Mouse (Mus musculus) ovary, postnatal 10 days (tissue): ENCODE measurements at regions not wholly inside any gene's neighbourhood (a gene's known extent, or its start where the extent isn't known, plus 50 kb on each side); places are given as distances from the start of the nearest gene placed in this dataset.

Source experiments
- DNase-seq: peaks from one replicate; pipeline ENCODE4 v3.0.0; 2022; ENCODE audit warnings: low spot score

DNA sequence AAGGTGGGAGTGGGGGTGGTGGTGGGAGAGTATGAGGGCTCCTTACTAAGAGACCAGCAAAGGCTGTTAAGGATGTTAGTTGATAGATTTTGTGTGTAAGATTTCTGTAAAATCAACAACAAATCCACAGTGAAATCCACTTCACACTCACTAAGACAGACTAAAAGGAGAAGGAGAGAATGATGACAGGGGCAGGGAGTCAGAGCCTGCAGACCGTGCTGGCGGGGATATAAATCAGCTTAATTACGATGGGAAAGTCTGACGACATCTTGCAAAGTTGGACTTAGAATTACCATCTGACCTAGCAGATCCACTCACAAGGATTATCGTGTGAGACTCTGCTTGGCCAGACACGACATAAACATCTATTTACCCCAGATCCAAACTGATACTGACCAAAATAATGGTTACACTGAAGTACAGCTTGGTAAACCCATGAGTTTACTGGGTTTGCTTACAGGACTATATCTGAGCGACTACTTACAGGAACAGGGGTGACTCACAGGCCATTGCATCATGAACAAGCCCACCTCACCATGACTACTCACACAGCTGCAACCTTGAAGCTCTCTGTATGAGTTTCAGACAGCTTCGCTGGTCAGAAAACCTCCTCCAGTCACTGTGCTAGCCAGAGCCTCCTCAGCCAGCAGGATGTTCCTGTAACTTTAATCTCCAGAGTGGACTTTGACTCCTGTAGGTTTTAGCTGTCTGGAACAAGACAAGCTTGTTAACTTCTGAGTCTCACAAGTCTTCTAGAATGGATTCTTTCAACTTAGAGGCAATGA lies 50.5 kb upstream of the Ednra start:
- no peak for DNase-seq

GRCm38 (mm10) chr8:77775526-77775925 lies 51.3 kb upstream of the Ednra start:
- no peak for DNase-seq

- no peak for DNase-seq
Measured at GRCm38 (mm10) chr8:77777597-77777996, 53.3 kb upstream of the Ednra start.

- DNase-seq = no peak
Measured at GRCm38 (mm10) chr8:77785676-77786255, 61.5 kb upstream of the Ednra start.

DNA sequence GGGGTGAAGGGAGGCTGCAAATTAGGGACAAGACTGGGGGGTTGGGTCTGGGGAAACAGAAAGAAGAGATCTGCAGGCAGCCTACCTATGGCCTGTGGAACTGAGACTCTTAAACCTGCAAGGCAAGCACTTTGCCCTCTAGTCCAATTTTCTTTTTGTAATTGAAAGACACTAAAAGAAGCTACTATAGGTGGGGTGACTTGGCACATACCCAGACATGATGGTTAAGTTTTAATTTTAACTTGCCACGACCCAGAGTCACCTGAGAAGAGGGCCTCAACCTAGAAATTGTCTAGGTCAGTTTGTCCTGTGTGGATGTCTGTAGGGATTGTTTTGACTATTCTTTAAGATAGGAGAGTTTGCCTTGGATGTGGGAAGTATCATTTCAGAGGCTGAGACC lies 70.6 kb upstream of the Ednra start:
- no peak for DNase-seq

GRCm38 (mm10) chr8:77803147-77803903 lies 79.1 kb upstream of the Ednra start:
- DNase-seq = no peak

GRCm38 (mm10) chr8:77804536-77804935 lies 80.3 kb upstream of the Ednra start:
- no peak for DNase-seq

DNA sequence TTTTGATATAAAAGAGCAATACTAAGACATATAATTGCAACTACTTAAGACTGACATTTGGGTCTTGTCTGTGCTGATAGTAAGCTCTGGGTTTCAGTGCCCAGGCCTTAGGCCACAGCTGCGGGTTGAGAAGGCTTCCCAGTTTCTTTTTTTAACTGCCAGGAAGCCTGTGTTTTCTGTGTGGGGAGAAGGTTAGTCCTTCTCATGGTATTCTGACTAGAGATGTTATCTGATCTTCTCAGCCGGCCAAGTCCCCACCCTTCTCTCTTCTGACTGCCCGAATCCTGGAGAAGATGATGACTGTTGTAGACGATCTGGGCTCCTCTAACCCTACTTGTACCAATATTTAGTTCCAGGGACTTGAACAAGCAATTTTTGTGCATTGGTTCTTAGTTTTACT lies 80.7 kb upstream of the Ednra start:
- DNase-seq = no peak

DNA sequence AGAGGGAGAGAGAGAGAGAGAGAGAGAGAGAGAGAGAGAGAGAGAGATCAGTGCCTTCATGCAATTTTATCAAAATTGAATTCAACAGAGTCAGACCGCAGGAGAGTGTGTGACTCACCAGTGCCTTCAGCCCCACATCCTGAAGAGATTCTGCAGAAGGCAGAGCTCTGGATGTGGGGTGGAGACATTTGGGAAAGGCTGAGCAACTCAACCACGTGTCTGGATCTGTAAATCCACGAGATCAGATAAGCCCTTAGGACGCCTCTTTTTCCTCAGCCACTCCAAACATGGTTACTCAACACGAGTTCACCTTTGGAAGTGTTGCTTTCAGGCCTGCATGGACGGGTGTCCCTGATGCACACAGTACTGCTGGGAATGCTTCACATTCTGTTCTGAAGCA lies 81.4 kb upstream of the Ednra start:
- no peak for DNase-seq

GRCm38 (mm10) chr8:77814796-77815647 lies 90.8 kb upstream of the Ednra start:
- no peak for DNase-seq

DNA sequence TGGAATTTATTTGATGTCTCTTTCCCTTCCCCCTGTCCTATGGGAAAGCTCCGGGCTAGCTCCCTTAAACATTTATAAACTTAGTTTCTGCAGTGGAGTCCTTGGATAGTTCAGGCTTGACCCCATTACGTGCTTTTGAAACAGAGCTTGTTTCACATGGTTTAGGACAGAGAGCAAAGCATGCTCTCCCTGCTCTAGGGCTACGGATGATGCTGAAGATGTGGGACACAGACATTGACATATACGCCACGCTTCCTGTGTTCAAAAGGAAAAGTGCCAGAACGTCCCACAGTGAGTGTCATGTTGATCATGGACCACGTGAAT lies 91.3 kb upstream of the Ednra start:
- no peak for DNase-seq

DNA sequence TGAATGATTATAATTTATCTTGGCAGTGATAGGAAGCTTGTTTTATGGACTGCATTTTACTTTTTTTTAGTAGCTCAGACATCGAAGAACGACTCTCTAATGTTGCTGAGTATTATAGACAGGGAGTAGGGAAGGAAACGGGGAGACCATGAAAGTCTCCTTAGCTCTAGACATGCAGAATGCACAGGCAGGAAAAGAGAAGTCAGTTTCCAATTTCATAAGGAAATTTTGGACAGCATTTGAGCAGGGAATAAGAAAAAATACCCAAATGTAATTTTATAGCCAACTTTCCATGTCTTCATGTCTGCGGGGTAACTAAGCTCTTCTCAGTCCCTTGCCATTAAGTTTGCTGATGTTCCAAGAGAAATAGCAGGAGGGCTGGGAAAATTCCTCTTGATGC lies 92.0 kb upstream of the Ednra start:
- DNase-seq = no peak

- no peak for DNase-seq
Measured at GRCm38 (mm10) chr8:77825786-77826185, 101.5 kb upstream of the Ednra start.

DNA sequence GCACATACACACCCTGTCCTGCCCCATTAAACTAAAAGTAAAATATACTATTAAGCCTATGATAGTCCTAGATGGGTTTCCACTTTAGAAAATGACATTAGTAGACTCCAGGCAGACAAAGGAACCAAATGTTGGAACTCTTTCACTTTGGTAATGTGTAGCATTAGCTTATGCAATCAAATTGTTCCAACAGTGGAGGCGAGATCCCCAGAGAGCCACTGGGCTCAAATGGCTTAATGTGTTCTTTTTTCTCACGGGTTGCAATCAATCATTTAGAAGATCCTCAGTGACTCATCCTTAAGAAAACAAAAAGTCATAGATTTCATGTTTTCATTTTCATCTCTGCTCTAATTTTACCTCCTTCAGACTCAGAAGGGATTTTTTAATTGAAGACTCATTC lies 102.0 kb upstream of the Ednra start:
- DNase-seq = no peak

DNA sequence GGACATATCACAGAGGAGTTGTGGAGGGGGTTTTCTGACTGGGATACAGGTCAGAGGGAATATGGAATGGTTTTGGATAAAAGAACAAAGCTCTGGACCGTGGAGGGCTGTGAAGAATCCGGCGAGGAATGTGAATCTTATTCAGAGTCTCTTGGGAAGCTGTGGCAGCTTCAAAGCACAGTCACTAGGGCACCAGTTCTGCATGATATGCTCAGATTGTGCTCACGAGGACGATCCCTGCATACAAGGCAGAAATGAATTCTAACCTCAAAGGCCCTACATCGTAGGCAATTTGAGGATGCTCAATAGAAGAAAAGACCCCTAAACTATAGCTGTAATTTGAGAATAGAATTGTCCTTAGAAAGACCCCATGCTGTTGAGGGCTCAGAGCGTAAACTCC lies 103.8 kb upstream of the Ednra start:
- DNase-seq = no peak

- no peak for DNase-seq
Measured at GRCm38 (mm10) chr8:77829126-77829748, 105.0 kb upstream of the Ednra start.

- DNase-seq = no peak
Measured at GRCm38 (mm10) chr8:77829764-77830163, 105.5 kb upstream of the Ednra start.

GRCm38 (mm10) chr8:77834283-77834682 lies 110.0 kb upstream of the Ednra start:
- DNase-seq = no peak

DNA sequence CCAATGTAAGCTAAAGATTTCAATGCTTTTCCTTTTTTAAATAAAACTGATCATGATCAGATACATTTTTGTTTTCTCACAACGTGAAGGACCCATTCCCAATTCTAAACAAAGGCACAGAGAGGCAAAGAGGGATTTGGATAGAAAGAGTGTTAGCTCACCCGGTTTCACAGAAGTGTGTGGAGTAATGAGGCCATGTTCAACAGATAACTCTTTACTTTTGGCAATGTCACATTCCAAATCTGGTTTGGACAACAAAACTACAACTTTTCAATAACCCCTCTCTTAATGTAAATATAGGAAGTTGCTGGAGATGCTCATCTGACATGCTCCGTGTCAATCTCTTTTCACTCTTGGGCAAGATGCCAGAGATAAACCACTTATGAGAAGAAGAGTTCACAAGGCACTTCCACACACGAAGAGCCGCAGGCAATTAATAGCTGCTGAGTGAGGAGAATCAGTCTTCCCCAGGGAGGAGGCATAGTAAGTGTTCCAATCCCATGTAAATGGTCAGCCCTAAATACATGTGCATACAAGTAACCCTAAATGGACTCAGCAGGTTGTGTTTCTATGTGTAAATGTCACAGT lies 112.7 kb upstream of the Ednra start:
- DNase-seq = no peak

GRCm38 (mm10) chr8:77842392-77843139 lies 118.3 kb upstream of the Ednra start:
- DNase-seq = no peak

DNA sequence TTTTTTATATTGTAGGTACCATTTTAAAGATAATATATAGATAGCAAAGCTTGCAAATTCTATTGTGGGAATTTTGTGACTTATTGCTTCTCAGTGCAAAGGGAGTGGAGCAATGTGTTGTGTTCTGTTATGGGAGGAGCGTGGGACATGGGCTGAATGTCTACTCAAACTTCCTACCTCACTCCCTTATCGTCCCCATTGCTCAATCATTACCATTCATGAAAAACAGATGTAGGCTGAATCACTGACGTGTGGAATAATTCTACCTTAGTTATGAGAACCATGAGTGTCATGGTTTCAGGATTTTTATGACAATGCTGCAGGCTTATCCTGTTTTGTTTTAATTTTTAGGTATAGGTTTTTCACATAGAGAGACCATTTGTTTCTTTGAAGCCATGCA lies 119.0 kb upstream of the Ednra start:
- DNase-seq = no peak
